Mouse (Mus musculus) midbrain, embryonic 14.5 days (tissue): ENCODE data around the gene Utrn. TPM values are rescaled to one million over a fixed set of nuclear protein-coding genes. Genes with fewer than 3 reads are reported as not detected.

Experiments used
- ATAC-seq: fragments of 200-750 bp; cut with Nextera tagmentation; 2 replicates; pipeline ENCODE4 v1.8.0; 2017; ENCODE audit warnings: moderate number of reproducible peaks, moderate library complexity; ENCODE audit not compliant: low FRiP score, low TSS enrichment
- DNase-seq: peaks from one replicate; pipeline ENCODE4 v3.0.0-alpha.2; 2015
- H3K27ac ChIP-seq: fragments of 300-500 bp; sonication (generic); replicated peaks from 2 replicates; pipeline ENCODE4 v1.5.1; 2014; ENCODE audit warnings: mild to moderate bottlenecking, low read depth, low read length, moderate library complexity
- H3K27me3 ChIP-seq: fragments of 300-500 bp; sonication (generic); 2 replicates; pipeline ENCODE4 v1.6.1; 2014; ENCODE audit warnings: low read length, control low read depth, mixed read lengths; ENCODE audit not compliant: control insufficient read depth, insufficient read depth
- H3K36me3 ChIP-seq: fragments of 300-500 bp; sonication (generic); 2 replicates; pipeline ENCODE4 v1.6.1; 2014; ENCODE audit warnings: low read length, control low read depth; ENCODE audit not compliant: control insufficient read depth, insufficient read depth
- H3K4me1 ChIP-seq: fragments of 300-500 bp; sonication (generic); 2 replicates; pipeline ENCODE4 v1.6.1; 2014; ENCODE audit warnings: mild to moderate bottlenecking, antibody characterized with exemption, low read length, control low read depth; ENCODE audit not compliant: control insufficient read depth, insufficient read depth
- H3K4me2 ChIP-seq: fragments of 300-500 bp; sonication (generic); 2 replicates; pipeline ENCODE4 v1.6.1; 2014; ENCODE audit warnings: mild to moderate bottlenecking, low read length, moderate library complexity
- H3K4me3 ChIP-seq: fragments of 300-500 bp; sonication (generic); replicated peaks from 2 replicates; pipeline ENCODE4 v1.5.1; 2014; ENCODE audit warnings: low read depth, low read length
- H3K9ac ChIP-seq: fragments of 300-500 bp; sonication (generic); replicated peaks from 2 replicates; pipeline ENCODE4 v1.6.1; 2014; ENCODE audit warnings: mild to moderate bottlenecking, low read length, moderate library complexity
- H3K9me3 ChIP-seq: fragments of 300-500 bp; sonication (generic); 2 replicates; pipeline ENCODE4 v1.6.1; 2016; ENCODE audit warnings: low read length, control low read depth, mixed read lengths; ENCODE audit not compliant: control insufficient read depth
- WGBS: fragments of 180-500 bp; shearing (Covaris S2); extraction: QIAGEN DNeasy Blood & Tissue Kit; methylation state at CpG from one replicate; pipeline ENCODE4 v1.1.7; 2014; 5-methylcytosine and 5-hydroxymethylcytosine counted together
- polyA plus RNA-seq: library from polyadenylated mRNA; unstranded; fragments of >200 nt; fragmentation: Nextera tagmentation; extraction: Ambion mirVana; gene quantifications from 2 replicates; pipeline ENCODE4 v1.2.1, GENCODE M21; 2014

Utrn gene
- polyA plus RNA-seq, 1 experiment from 2014 or later = 19.1 TPM

- H3K9me3 ChIP-seq = no peaks in the 10 kb centered on the region
- WGBS = 78% methylated on average over 1 of the region's 1 CpGs
Measured at GRCm38 (mm10) chr10:12834215-12834614, 35.0 kb downstream of the Utrn start.

GRCm38 (mm10) chr10:12832163-12832562, 37.0 kb downstream of the Utrn start:
- ATAC-seq (no peak), DNase-seq (no peak)
- Histone ChIP-seq H3K4me2 (no peak overlapping the region), H3K9ac (no peak overlapping the region), H3K9me3 (no peaks in the 10 kb centered on the region), H3K27me3 (no peaks in the 10 kb centered on the region), H3K4me3 (no peak overlapping the region), H3K4me1 (no peaks in the 10 kb centered on the region), H3K36me3 (no peaks in the 10 kb centered on the region), H3K27ac (no peak overlapping the region)
- whole genome bisulfite sequencing = 91% methylated on average over 8 of the region's 8 CpGs

More at GRCm38 (mm10) chr10:12834215-12834614, 35.0 kb downstream of the Utrn start:
- DNase-seq (no peak), ATAC-seq (no peak)
- Histone ChIP-seq H3K9ac (no peak overlapping the region), H3K27me3 (no peaks in the 10 kb centered on the region), H3K4me1 (no peaks in the 10 kb centered on the region), H3K36me3 (no peaks in the 10 kb centered on the region), H3K4me2 (no peak overlapping the region), H3K27ac (no peak overlapping the region), H3K4me3 (no peak overlapping the region)

GRCm38 (mm10) chr10:12827778-12828177, 41.4 kb downstream of the Utrn start:
- H3K27ac ChIP-seq = no peak overlapping the region
- no peak overlapping the region for H3K4me3 ChIP-seq
- no peaks in the 10 kb centered on the region for H3K36me3 ChIP-seq
- WGBS = 87% methylated on average over 4 of the region's 4 CpGs
- H3K27me3 ChIP-seq = no peaks in the 10 kb centered on the region
- no peaks in the 10 kb centered on the region for H3K4me1 ChIP-seq
- no peak for DNase-seq
- ATAC-seq = no peak
- no peak overlapping the region for H3K4me2 ChIP-seq
- H3K9me3 ChIP-seq = no peaks in the 10 kb centered on the region
- H3K9ac ChIP-seq = no peak overlapping the region

- H3K9ac ChIP-seq = no peak overlapping the region
- DNase-seq (no peak), ATAC-seq (no peak)
- no peaks in the 10 kb centered on the region for H3K27me3 ChIP-seq
- no peak overlapping the region for H3K4me3 ChIP-seq
- no peak overlapping the region for H3K27ac ChIP-seq
- no peaks in the 10 kb centered on the region for H3K4me1 ChIP-seq
- WGBS = 74% methylated on average over 3 of the region's 3 CpGs
- no peaks in the 10 kb centered on the region for H3K36me3 ChIP-seq
- no peaks in the 10 kb centered on the region for H3K9me3 ChIP-seq
- H3K4me2 ChIP-seq = no peak overlapping the region
Measured at GRCm38 (mm10) chr10:12827306-12827705, 41.9 kb downstream of the Utrn start.

GRCm38 (mm10) chr10:12826760-12827281, 42.3 kb downstream of the Utrn start:
- Histone ChIP-seq H3K4me1 (no peaks in the 10 kb centered on the region), H3K4me2 (no peak overlapping the region), H3K4me3 (no peak overlapping the region), H3K9me3 (no peaks in the 10 kb centered on the region), H3K27me3 (no peaks in the 10 kb centered on the region), H3K36me3 (no peaks in the 10 kb centered on the region), H3K27ac (no peak overlapping the region), H3K9ac (no peak overlapping the region)
- ATAC-seq (no peak), DNase-seq (no peak)
- WGBS = 83% methylated on average over 6 of the region's 6 CpGs

GRCm38 (mm10) chr10:12824386-12824785, 44.8 kb downstream of the Utrn start:
- ATAC-seq (no peak), DNase-seq (no peak)
- H3K27ac ChIP-seq = no peak overlapping the region
- H3K4me2 ChIP-seq = no peak overlapping the region
- no peak overlapping the region for H3K9ac ChIP-seq
- H3K9me3 ChIP-seq = no peaks in the 10 kb centered on the region
- 53% methylated on average over 4 of the region's 4 CpGs for WGBS
- H3K4me3 ChIP-seq = no peak overlapping the region
- no peaks in the 10 kb centered on the region for H3K36me3 ChIP-seq
- H3K4me1 ChIP-seq = no peaks in the 10 kb centered on the region
- no peaks in the 10 kb centered on the region for H3K27me3 ChIP-seq

GRCm38 (mm10) chr10:12823437-12824219, 45.5 kb downstream of the Utrn start:
- no peak overlapping the region for H3K27ac ChIP-seq
- H3K27me3 ChIP-seq = no peaks in the 10 kb centered on the region
- no peaks in the 10 kb centered on the region for H3K4me1 ChIP-seq
- H3K4me3 ChIP-seq = no peak overlapping the region
- no peaks in the 10 kb centered on the region for H3K9me3 ChIP-seq
- no peak overlapping the region for H3K9ac ChIP-seq
- H3K4me2 ChIP-seq = no peak overlapping the region
- 92% methylated on average over 15 of the region's 15 CpGs for WGBS
- DNase-seq (no peak), ATAC-seq (no peak)
- no peaks in the 10 kb centered on the region for H3K36me3 ChIP-seq

- H3K27ac ChIP-seq = no peak overlapping the region
- H3K9me3 ChIP-seq = no peaks in the 10 kb centered on the region
- WGBS = 89% methylated on average over 13 of the region's 13 CpGs
- ATAC-seq (no peak), DNase-seq (no peak)
- H3K9ac ChIP-seq = no peak overlapping the region
- H3K27me3 ChIP-seq = no peaks in the 10 kb centered on the region
- H3K4me3 ChIP-seq = no peak overlapping the region
- H3K4me1 ChIP-seq = no peaks in the 10 kb centered on the region
- no peak overlapping the region for H3K4me2 ChIP-seq
- H3K36me3 ChIP-seq = no peaks in the 10 kb centered on the region
Measured at GRCm38 (mm10) chr10:12820978-12821735, 48.0 kb downstream of the Utrn start.
